Mouse (Mus musculus): ENCODE results near the gene Ndufa8. TPM values are rescaled to one million over a fixed set of nuclear protein-coding genes. Genes with fewer than 3 reads are reported as not detected.

Gene Ndufa8
- polyA plus RNA-seq, 1 experiment from 2014 or later, result 236 TPM

GRCm38 (mm10) chr2:36089190-36089589 lies 40.0 kb upstream of the Ndufa8 start:
- ATAC-seq (ENCODE audit: low read depth) (no peak), DNase-seq (ENCODE audit: low spot score) (no peak)
- WGBS, result 58% methylated on average over 3 of the region's 3 CpGs
- H3K4me3 ChIP-seq (ENCODE audit: low read depth, low read length), result no peak overlapping the region
- H3K9me3 ChIP-seq (ENCODE audit: control insufficient read depth, low read length), result no peaks in the 10 kb centered on the region
- no peak overlapping the region for H3K27ac ChIP-seq (replicated peaks; ENCODE audit: low read depth, low read length)
- H3K36me3 ChIP-seq (ENCODE audit: control insufficient read depth, insufficient read depth, low read length), result 0 out of 2 replicates have a peak, but pooled peaks cover 6% of the 10 kb centered on the region
- no peak overlapping the region for H3K4me2 ChIP-seq (ENCODE audit: low read depth, low read length)
- peaks cover 15% of the 10 kb centered on the region for H3K4me1 ChIP-seq (ENCODE audit: control insufficient read depth, insufficient read depth, low read length)
- H3K27me3 ChIP-seq (replicated peaks; ENCODE audit: control insufficient read depth, insufficient read depth, low read length), result peaks cover 65% of the 10 kb centered on the region
- no peak overlapping the region for H3K9ac ChIP-seq (ENCODE audit: low read depth, low read length)

- Histone ChIP-seq H3K4me2 (ENCODE audit: low read depth, low read length) (no peak overlapping the region), H3K27me3 (replicated peaks; ENCODE audit: control insufficient read depth, insufficient read depth, low read length) (peaks cover 25% of the 10 kb centered on the region), H3K4me3 (ENCODE audit: low read depth, low read length) (no peak overlapping the region), H3K9ac (ENCODE audit: low read depth, low read length) (no peak overlapping the region), H3K36me3 (ENCODE audit: control insufficient read depth, insufficient read depth, low read length) (no peaks in the 10 kb centered on the region), H3K4me1 (ENCODE audit: control insufficient read depth, insufficient read depth, low read length) (peaks cover 9% of the 10 kb centered on the region; the same call in 1 of the 2 replicates), H3K9me3 (ENCODE audit: control insufficient read depth, low read length) (no peaks in the 10 kb centered on the region), H3K27ac (replicated peaks; ENCODE audit: low read depth, low read length) (no peak overlapping the region)
- no peak for ATAC-seq (ENCODE audit: low read depth)
- WGBS, result 80% methylated on average over 1 of the region's 1 CpGs
- no peak for DNase-seq (ENCODE audit: low spot score)
These were observed 35.8 kb upstream of the Ndufa8 start for GRCm38 (mm10) chr2:36085041-36085440.

GRCm38 (mm10) chr2:36082802-36083580 lies 33.8 kb upstream of the Ndufa8 start:
- WGBS, result 77% methylated on average over 9 of the region's 9 CpGs
- Histone ChIP-seq H3K4me3 (ENCODE audit: low read depth, low read length) (no peak overlapping the region), H3K4me1 (ENCODE audit: control insufficient read depth, insufficient read depth, low read length) (peaks cover 20% of the 10 kb centered on the region; the same call in 1 of the 2 replicates), H3K9me3 (ENCODE audit: control insufficient read depth, low read length) (no peaks in the 10 kb centered on the region), H3K4me2 (ENCODE audit: low read depth, low read length) (no peak overlapping the region), H3K9ac (ENCODE audit: low read depth, low read length) (no peak overlapping the region), H3K36me3 (ENCODE audit: control insufficient read depth, insufficient read depth, low read length) (no peaks in the 10 kb centered on the region), H3K27ac (replicated peaks; ENCODE audit: low read depth, low read length) (no peak overlapping the region), H3K27me3 (replicated peaks; ENCODE audit: control insufficient read depth, insufficient read depth, low read length) (peaks cover 11% of the 10 kb centered on the region; the same call in 1 of the 2 replicates)
- DNase-seq (ENCODE audit: low spot score), result no peak
- ATAC-seq (ENCODE audit: low read depth), result 0 out of 2 replicates have a peak, but pooled peaks have one; percentile 12

GRCm38 (mm10) chr2:36081446-36081845 lies 32.2 kb upstream of the Ndufa8 start:
- H3K4me3 ChIP-seq (ENCODE audit: low read depth, low read length), result no peak overlapping the region
- no peaks in the 10 kb centered on the region for H3K36me3 ChIP-seq (ENCODE audit: control insufficient read depth, insufficient read depth, low read length)
- no peak overlapping the region for H3K4me2 ChIP-seq (ENCODE audit: low read depth, low read length)
- H3K27ac ChIP-seq (replicated peaks; ENCODE audit: low read depth, low read length), result no peak overlapping the region
- H3K4me1 ChIP-seq (ENCODE audit: control insufficient read depth, insufficient read depth, low read length), result peaks cover 29% of the 10 kb centered on the region
- no peaks in the 10 kb centered on the region for H3K27me3 ChIP-seq (replicated peaks; ENCODE audit: control insufficient read depth, insufficient read depth, low read length)
- H3K9me3 ChIP-seq (ENCODE audit: control insufficient read depth, low read length), result no peaks in the 10 kb centered on the region
- 14% methylated on average over 9 of the region's 9 CpGs for WGBS
- ATAC-seq (ENCODE audit: low read depth), result no peak
- no peak for DNase-seq (ENCODE audit: low spot score)
- H3K9ac ChIP-seq (ENCODE audit: low read depth, low read length), result no peak overlapping the region

GRCm38 (mm10) chr2:36077160-36077761 lies 28.1 kb upstream of the Ndufa8 start:
- Histone ChIP-seq H3K9me3 (ENCODE audit: control insufficient read depth, low read length) (no peaks in the 10 kb centered on the region), H3K27ac (replicated peaks; ENCODE audit: low read depth, low read length) (no peak overlapping the region), H3K9ac (ENCODE audit: low read depth, low read length) (no peak overlapping the region), H3K4me2 (ENCODE audit: low read depth, low read length) (no peak overlapping the region), H3K36me3 (ENCODE audit: control insufficient read depth, insufficient read depth, low read length) (no peaks in the 10 kb centered on the region), H3K4me1 (ENCODE audit: control insufficient read depth, insufficient read depth, low read length) (peaks cover 24% of the 10 kb centered on the region), H3K4me3 (ENCODE audit: low read depth, low read length) (no peak overlapping the region), H3K27me3 (replicated peaks; ENCODE audit: control insufficient read depth, insufficient read depth, low read length) (no peaks in the 10 kb centered on the region)
- 21% methylated on average over 11 of the region's 11 CpGs for WGBS
- ATAC-seq (ENCODE audit: low read depth) (peak; percentile 34; the same call in 1 of the 2 replicates), DNase-seq (ENCODE audit: low spot score) (no peak)

- ATAC-seq (ENCODE audit: low read depth) (no peak), DNase-seq (ENCODE audit: low spot score) (no peak)
- H3K4me1 ChIP-seq (ENCODE audit: control insufficient read depth, insufficient read depth, low read length), result peaks cover 19% of the 10 kb centered on the region
- no peaks in the 10 kb centered on the region for H3K9me3 ChIP-seq (ENCODE audit: control insufficient read depth, low read length)
- 89% methylated on average over 5 of the region's 5 CpGs for WGBS
- H3K27me3 ChIP-seq (replicated peaks; ENCODE audit: control insufficient read depth, insufficient read depth, low read length), result no peaks in the 10 kb centered on the region
- H3K27ac ChIP-seq (replicated peaks; ENCODE audit: low read depth, low read length), result no peak overlapping the region
- H3K4me3 ChIP-seq (ENCODE audit: low read depth, low read length), result no peak overlapping the region
- no peak overlapping the region for H3K4me2 ChIP-seq (ENCODE audit: low read depth, low read length)
- H3K36me3 ChIP-seq (ENCODE audit: control insufficient read depth, insufficient read depth, low read length), result no peaks in the 10 kb centered on the region
- no peak overlapping the region for H3K9ac ChIP-seq (ENCODE audit: low read depth, low read length)
These were observed 26.0 kb upstream of the Ndufa8 start for GRCm38 (mm10) chr2:36075210-36075609.

GRCm38 (mm10) chr2:36073781-36074180 lies 24.6 kb upstream of the Ndufa8 start:
- Histone ChIP-seq H3K4me2 (ENCODE audit: low read depth, low read length) (no peak overlapping the region), H3K36me3 (ENCODE audit: control insufficient read depth, insufficient read depth, low read length) (no peaks in the 10 kb centered on the region), H3K9me3 (ENCODE audit: control insufficient read depth, low read length) (no peaks in the 10 kb centered on the region), H3K27me3 (replicated peaks; ENCODE audit: control insufficient read depth, insufficient read depth, low read length) (no peaks in the 10 kb centered on the region), H3K4me3 (ENCODE audit: low read depth, low read length) (no peak overlapping the region), H3K9ac (ENCODE audit: low read depth, low read length) (no peak overlapping the region), H3K4me1 (ENCODE audit: control insufficient read depth, insufficient read depth, low read length) (peaks cover 15% of the 10 kb centered on the region), H3K27ac (replicated peaks; ENCODE audit: low read depth, low read length) (no peak overlapping the region)
- no peak for DNase-seq (ENCODE audit: low spot score)
- ATAC-seq (ENCODE audit: low read depth), result no peak
- 45% methylated on average over 3 of the region's 3 CpGs for WGBS

- DNase-seq (ENCODE audit: low spot score), result no peak
- H3K9me3 ChIP-seq (ENCODE audit: control insufficient read depth, low read length), result no peaks in the 10 kb centered on the region
- WGBS, result 77% methylated on average over 8 of the region's 8 CpGs
- no peak for ATAC-seq (ENCODE audit: low read depth)
- no peaks in the 10 kb centered on the region for H3K4me1 ChIP-seq (ENCODE audit: control insufficient read depth, insufficient read depth, low read length)
- no peaks in the 10 kb centered on the region for H3K27me3 ChIP-seq (replicated peaks; ENCODE audit: control insufficient read depth, insufficient read depth, low read length)
- no peak overlapping the region for H3K4me2 ChIP-seq (ENCODE audit: low read depth, low read length)
- H3K36me3 ChIP-seq (ENCODE audit: control insufficient read depth, insufficient read depth, low read length), result no peaks in the 10 kb centered on the region
- no peak overlapping the region for H3K9ac ChIP-seq (ENCODE audit: low read depth, low read length)
- H3K27ac ChIP-seq (replicated peaks; ENCODE audit: low read depth, low read length), result no peak overlapping the region
- H3K4me3 ChIP-seq (ENCODE audit: low read depth, low read length), result no peak overlapping the region
These were observed 22.6 kb upstream of the Ndufa8 start for GRCm38 (mm10) chr2:36071660-36072305.

All from embryonic facial prominence, embryonic 14.5 days (tissue).